Mouse (Mus musculus) MEL (cell line): Measurements from ENCODE around the gene Ank2. TPM values are rescaled to one million over a fixed set of nuclear protein-coding genes. Genes with fewer than 3 reads are reported as not detected.

ENCODE experiments used
- DNase-seq: peaks from one replicate; pipeline ENCODE4 v3.0.0; 2011; ENCODE audit warnings: low read depth, low spot score
- H3K27ac ChIP-seq: 2 replicates; pipeline ENCODE4 v1.5.1; 2012; ENCODE audit warnings: low read depth, mild to moderate bottlenecking, control low read depth, low read length, moderate library complexity; ENCODE audit not compliant: control insufficient read depth
- H3K27me3 ChIP-seq, 2 experiments: fragments of 150-350 bp in 1 of 2; sonication (generic) in 1 of 2; 2 replicates each; pipeline ENCODE4 v1.6.1; 2012; ENCODE audit warnings: low read length in 2 of 2, mild to moderate bottlenecking in 2 of 2, improper control_type of control experiment in 1 of 2, moderate library complexity in 1 of 2; ENCODE audit not compliant: insufficient read depth in 2 of 2, control insufficient read depth in 1 of 2
- H3K36me3 ChIP-seq, 2 experiments: 2 replicates each; pipeline ENCODE4 v1.6.1; 2012 to 2014; ENCODE audit warnings: low read length in 2 of 2, improper control_type of control experiment in 1 of 2, inconsistent platforms in 1 of 2, mild to moderate bottlenecking in 1 of 2; ENCODE audit not compliant: insufficient read depth in 2 of 2, control insufficient read depth in 1 of 2
- H3K4me1 ChIP-seq, 2 experiments: fragments of 150-350 bp in 1 of 2; sonication (generic) in 1 of 2; 2 replicates each; pipeline ENCODE4 v1.6.1; 2012; ENCODE audit warnings: low read length in 2 of 2, improper control_type of control experiment in 1 of 2, mild to moderate bottlenecking in 1 of 2; ENCODE audit not compliant: insufficient read depth in 2 of 2, control insufficient read depth in 1 of 2
- H3K4me3 ChIP-seq, 2 experiments: fragments of 150-350 bp in 1 of 2; sonication (generic) in 1 of 2; 2 replicates each; pipeline ENCODE4 v1.5.1; 2012; ENCODE audit warnings: low read depth in 2 of 2, low read length in 2 of 2, mild to moderate bottlenecking in 2 of 2, moderate library complexity in 2 of 2, control low read depth in 1 of 2, improper control_type of control experiment in 1 of 2; ENCODE audit not compliant: control insufficient read depth in 1 of 2, insufficient read depth in 1 of 2
- H3K79me2 ChIP-seq: 2 replicates; pipeline ENCODE4 v1.6.1; 2012; ENCODE audit warnings: mild to moderate bottlenecking, low read length, moderate library complexity; ENCODE audit not compliant: control insufficient read depth, poor library complexity, insufficient read depth
- H3K9ac ChIP-seq: 2 replicates; pipeline ENCODE4 v1.6.1; 2012; ENCODE audit warnings: low read depth, mild to moderate bottlenecking, control low read depth, low read length, moderate library complexity; ENCODE audit not compliant: control insufficient read depth, poor library complexity, severe bottlenecking
- H3K9me3 ChIP-seq: fragments of 150-350 bp; sonication (generic); replicated peaks from 2 replicates; pipeline ENCODE4 v1.6.1; 2012; ENCODE audit warnings: mild to moderate bottlenecking, low read length, improper control_type of control experiment, moderate library complexity; ENCODE audit not compliant: insufficient read depth
- BHLHE40 ChIP-seq: IDR thresholded peaks from 2 replicates; pipeline ENCODE4 v1.6.1; 2012; ENCODE audit warnings: low read depth, mild to moderate bottlenecking, inconsistent platforms, low read length, improper control_type of control experiment, borderline replicate concordance
- CHD1 ChIP-seq: IDR thresholded peaks from 2 replicates; pipeline ENCODE4 v1.6.1; 2012; ENCODE audit warnings: low read depth, mild to moderate bottlenecking, inconsistent platforms, low read length, improper control_type of control experiment
- CHD2 ChIP-seq: IDR thresholded peaks from 2 replicates; pipeline ENCODE4 v1.6.1; 2011; ENCODE audit warnings: low read length, improper control_type of control experiment
- E2F4 ChIP-seq: IDR thresholded peaks from 2 replicates; pipeline ENCODE4 v1.6.1; 2011; ENCODE audit warnings: low read depth, low read length, improper control_type of control experiment, borderline replicate concordance
- ELF1 ChIP-seq: IDR thresholded peaks from 2 replicates; pipeline ENCODE4 v1.6.1; 2014; ENCODE audit warnings: low read depth, mild to moderate bottlenecking, inconsistent platforms, low read length, improper control_type of control experiment, moderate library complexity
- EP300 ChIP-seq, 2 experiments: IDR thresholded peaks; 2 replicates each; pipeline ENCODE4 v1.6.1; 2011; ENCODE audit warnings: improper control_type of control experiment in 2 of 2, low read length in 2 of 2, low read depth in 1 of 2, mild to moderate bottlenecking in 1 of 2
- ETS1 ChIP-seq: IDR thresholded peaks from 2 replicates; pipeline ENCODE4 v1.6.1; 2012; ENCODE audit warnings: low read depth, mild to moderate bottlenecking, inconsistent platforms, low read length, improper control_type of control experiment, moderate library complexity
- GABPA ChIP-seq: IDR thresholded peaks from 2 replicates; pipeline ENCODE4 v1.6.1; 2012; ENCODE audit warnings: low read depth, mild to moderate bottlenecking, inconsistent platforms, low read length, improper control_type of control experiment, moderate library complexity
- GATA1 ChIP-seq: IDR thresholded peaks from 2 replicates; pipeline ENCODE4 v1.6.1; 2011; ENCODE audit warnings: low read depth, low read length, improper control_type of control experiment
- KAT2A ChIP-seq: conservative IDR thresholded peaks from 2 replicates; pipeline ENCODE4 v1.6.1; 2012; ENCODE audit warnings: low read depth, low read length, improper control_type of control experiment, inconsistent platforms
- MAFK ChIP-seq: IDR thresholded peaks from 2 replicates; pipeline ENCODE4 v1.6.1; 2011; ENCODE audit warnings: low read depth, mild to moderate bottlenecking, low read length, improper control_type of control experiment, borderline replicate concordance
- MAX ChIP-seq: IDR thresholded peaks from 2 replicates; pipeline ENCODE4 v1.6.1; 2011; ENCODE audit warnings: low read length, improper control_type of control experiment
- MEF2A ChIP-seq: IDR thresholded peaks from 2 replicates; pipeline ENCODE4 v1.6.1; 2014; ENCODE audit warnings: low read depth, mild to moderate bottlenecking, inconsistent platforms, low read length, improper control_type of control experiment; ENCODE audit not compliant: poor library complexity, insufficient replicate concordance, severe bottlenecking; ENCODE audit errors: extremely low read depth
- MYB ChIP-seq: IDR thresholded peaks from 2 replicates; pipeline ENCODE4 v1.6.1; 2011; ENCODE audit warnings: mild to moderate bottlenecking, low read depth, low read length, improper control_type of control experiment
- MYC ChIP-seq: IDR thresholded peaks from 2 replicates; pipeline ENCODE4 v1.6.1; 2011; ENCODE audit warnings: low read depth, mild to moderate bottlenecking, low read length, improper control_type of control experiment, moderate library complexity
- NRF1 ChIP-seq: IDR thresholded peaks from 2 replicates; pipeline ENCODE4 v1.6.1; 2014; ENCODE audit warnings: low read depth, mild to moderate bottlenecking, inconsistent platforms, low read length, improper control_type of control experiment, moderate library complexity; ENCODE audit not compliant: poor library complexity, insufficient read depth, severe bottlenecking
- POLR2A ChIP-seq, 2 experiments: IDR thresholded peaks; 2 replicates each; pipeline ENCODE4 v1.6.1; 2011 to 2012; ENCODE audit warnings: low read length in 2 of 2, mild to moderate bottlenecking in 2 of 2, control low read depth in 1 of 2, improper control_type of control experiment in 1 of 2, low read depth in 1 of 2, moderate library complexity in 1 of 2; ENCODE audit not compliant: control insufficient read depth in 1 of 2, insufficient read depth in 1 of 2, poor library complexity in 1 of 2
- POLR2AphosphoS2 ChIP-seq: IDR thresholded peaks from 2 replicates; pipeline ENCODE4 v1.6.1; 2011; ENCODE audit warnings: low read length, improper control_type of control experiment
- POLR2AphosphoS5 ChIP-seq: IDR thresholded peaks from 2 replicates; pipeline ENCODE4 v1.6.1; 2012; ENCODE audit warnings: low read depth, borderline replicate concordance, mild to moderate bottlenecking, inconsistent platforms, low read length, moderate library complexity, mixed read lengths
- SIN3A ChIP-seq: IDR thresholded peaks from 2 replicates; pipeline ENCODE4 v1.6.1; 2012; ENCODE audit warnings: low read length, improper control_type of control experiment, inconsistent platforms
- SMC3 ChIP-seq: IDR thresholded peaks from 2 replicates; pipeline ENCODE4 v1.6.1; 2011; ENCODE audit warnings: low read depth, low read length, improper control_type of control experiment
- TBP ChIP-seq: IDR thresholded peaks from 2 replicates; pipeline ENCODE4 v1.8.0; 2011; ENCODE audit warnings: low read depth, low read length, improper control_type of control experiment
- UBTF ChIP-seq: IDR thresholded peaks from 2 replicates; pipeline ENCODE4 v1.6.1; 2012; ENCODE audit warnings: low read depth, mild to moderate bottlenecking, inconsistent platforms, low read length, improper control_type of control experiment, moderate library complexity, borderline replicate concordance; ENCODE audit not compliant: insufficient read depth
- USF2 ChIP-seq, 2 experiments: IDR thresholded peaks; 2 replicates each; pipeline ENCODE4 v1.6.1; 2011 to 2012; ENCODE audit warnings: improper control_type of control experiment in 2 of 2, low read length in 2 of 2, borderline replicate concordance in 1 of 2, inconsistent platforms in 1 of 2, low read depth in 1 of 2, mild to moderate bottlenecking in 1 of 2; ENCODE audit not compliant: insufficient read depth in 1 of 2
- ZKSCAN1 ChIP-seq: IDR thresholded peaks from 2 replicates; pipeline ENCODE4 v1.6.1; 2012; ENCODE audit warnings: low read depth, mild to moderate bottlenecking, inconsistent platforms, low read length, improper control_type of control experiment, moderate library complexity
- ZMIZ1 ChIP-seq: IDR thresholded peaks from 2 replicates; pipeline ENCODE4 v1.6.1; 2012; ENCODE audit warnings: low read depth, mild to moderate bottlenecking, inconsistent platforms, low read length, improper control_type of control experiment, moderate library complexity
- polyA plus RNA-seq, 2 experiments: library from polyadenylated mRNA; stranded (reverse) in 1 of 2; unstranded in 1 of 2; fragments of >175 nt in 1 of 2; fragments of >200 nt in 1 of 2; gene quantifications; 2 replicates each; pipeline versions ENCODE4 v1.2.1 to v1.2.4; 2012; ENCODE audit warnings: low replicate concordance in 2 of 2, low read depth in 1 of 2; ENCODE audit not compliant: insufficient read length in 2 of 2, insufficient read depth in 1 of 2, missing spikeins in 1 of 2
- total RNA-seq: library from RNA; depleted of rRNA; stranded (reverse); fragments of 300-350 nt; gene quantifications from 2 replicates; pipeline ENCODE4 v1.2.3, GENCODE M21; 2012

Ank2 gene
- total and polyA plus RNA-seq, 3 experiments = 2.7 to 4.5 TPM; not detected in 1

DNA sequence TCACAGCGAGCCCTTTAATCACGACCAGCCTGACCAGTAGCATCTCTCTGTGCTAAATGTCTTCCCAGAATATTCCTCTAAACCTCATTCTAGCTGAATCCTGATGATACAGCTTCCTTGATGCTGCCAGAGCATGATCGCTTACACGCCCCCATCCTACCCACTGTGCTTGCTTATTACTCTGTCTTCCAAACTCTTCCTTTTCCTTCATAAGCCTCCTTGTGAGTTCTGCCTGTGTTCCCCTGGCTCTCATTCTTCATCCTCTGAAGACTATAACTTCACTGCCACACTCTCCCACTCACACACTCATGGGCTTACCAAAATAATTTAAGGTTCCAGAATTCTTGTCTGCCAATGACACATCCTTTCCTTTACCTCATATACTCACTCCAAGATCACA is 405.5 kb downstream of the Ank2 start:
- no peak for DNase-seq
- H3K79me2 ChIP-seq = no peaks in the 10 kb centered on the region
- no peaks in the 10 kb centered on the region for H3K9me3 ChIP-seq
- H3K4me1 ChIP-seq = no peaks in the 10 kb centered on the region
- H3K27ac ChIP-seq = no peak overlapping the region
- TF ChIP-seq MYB (no peak), POLR2AphosphoS5 (no peak), POLR2AphosphoS2 (no peak), ZKSCAN1 (no peak), ELF1 (no peak), SMC3 (no peak), BHLHE40 (no peak), GABPA (no peak), ETS1 (no peak), CHD1 (no peak), MAFK (no peak), NRF1 (no peak), SIN3A (no peak), ZMIZ1 (no peak), MYC (no peak), MEF2A (no peak)
- no peak overlapping the region for H3K4me3 ChIP-seq
- no peaks in the 10 kb centered on the region for H3K36me3 ChIP-seq
- no peak overlapping the region for H3K9ac ChIP-seq
- H3K27me3 ChIP-seq = no peaks in the 10 kb centered on the region

DNA sequence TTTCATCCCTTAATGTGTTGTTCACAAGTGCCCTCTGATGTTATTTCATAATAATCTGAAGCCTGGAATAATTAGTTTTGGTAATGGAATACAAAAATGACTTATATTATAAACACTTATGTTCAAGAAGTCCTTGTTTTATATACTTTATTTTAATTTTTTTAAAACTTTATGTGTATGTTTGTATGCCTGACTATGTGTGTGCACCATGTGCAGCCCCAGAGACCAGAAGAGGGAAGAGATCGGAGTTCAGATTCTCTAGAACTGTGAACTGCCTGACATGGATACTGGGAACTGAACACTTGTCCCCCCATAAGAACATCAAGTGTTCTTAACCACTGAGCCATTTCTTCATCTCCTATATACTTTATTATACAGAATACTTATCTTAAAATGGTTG is 411.6 kb downstream of the Ank2 start:
- Histone ChIP-seq H3K9ac (no peak overlapping the region), H3K27me3 (no peaks in the 10 kb centered on the region), H3K4me3 (no peak overlapping the region), H3K4me1 (no peaks in the 10 kb centered on the region), H3K9me3 (no peaks in the 10 kb centered on the region), H3K79me2 (no peaks in the 10 kb centered on the region), H3K36me3 (no peaks in the 10 kb centered on the region), H3K27ac (no peak overlapping the region)
- no peak for TF ChIP-seq SIN3A
- TF ChIP-seq CHD1 = no peak
- no peak for TF ChIP-seq ZMIZ1
- TF ChIP-seq MAX = no peak
- no peak for TF ChIP-seq ZKSCAN1
- TF ChIP-seq KAT2A = no peak
- TF ChIP-seq SMC3 = no peak
- TF ChIP-seq MYB = no peak
- TF ChIP-seq POLR2A (IDR thresholded peaks at IDR 0.05; ENCODE audit: control insufficient read depth in 1 of 2, insufficient read depth in 1 of 2, low read depth in 1 of 2, low read length in 2 of 2, poor library complexity in 1 of 2) = no peak
- TF ChIP-seq USF2 (IDR thresholded peaks at IDR 0.05; ENCODE audit: borderline replicate concordance in 1 of 2, insufficient read depth in 1 of 2, low read depth in 1 of 2, low read length in 2 of 2) = no peak
- TF ChIP-seq POLR2AphosphoS5 = no peak
- no peak for TF ChIP-seq MAFK
- no peak for TF ChIP-seq CHD2
- no peak for TF ChIP-seq EP300 (IDR thresholded peaks at IDR 0.05; ENCODE audit: low read depth in 1 of 2, low read length in 2 of 2)
- no peak for TF ChIP-seq GATA1
- no peak for TF ChIP-seq TBP
- TF ChIP-seq UBTF = no peak
- no peak for TF ChIP-seq E2F4
- TF ChIP-seq MYC = no peak
- DNase-seq = no peak
